Mouse (Mus musculus) granulocyte monocyte progenitor cell, adult 5-6 weeks (primary cell): Measurements from ENCODE around the gene Ankrd34a. TPM values are rescaled to one million over a fixed set of nuclear protein-coding genes. Genes with fewer than 3 reads are reported as not detected.
"Not testable (repeated sequence)": the region's sequence is repeated elsewhere in the genome, so short reads cannot be mapped to it uniquely, and the experiment has no call there.

Experiments used
- ATAC-seq: replicated peaks from 2 replicates; pipeline ENCODE4 v1.8.0; 2016; ENCODE audit warnings: mild to moderate bottlenecking, moderate TSS enrichment, inconsistent platforms; ENCODE audit not compliant: poor library complexity, severe bottlenecking
- total RNA-seq, 2 experiments: library from RNA; stranded (forward) in 1 of 2; stranded (reverse) in 1 of 2; fragments of 200-712, 200-1000 nt in 1 of 2; fragments of >200 nt in 1 of 2; fragmentation: Nextera tagmentation in 1 of 2; gene quantifications; 2 replicates each; pipeline ENCODE4 v1.2.3; 2014 to 2017

Ankrd34a gene
- total RNA-seq, 2 experiments from 2014 or later: not detected

DNA sequence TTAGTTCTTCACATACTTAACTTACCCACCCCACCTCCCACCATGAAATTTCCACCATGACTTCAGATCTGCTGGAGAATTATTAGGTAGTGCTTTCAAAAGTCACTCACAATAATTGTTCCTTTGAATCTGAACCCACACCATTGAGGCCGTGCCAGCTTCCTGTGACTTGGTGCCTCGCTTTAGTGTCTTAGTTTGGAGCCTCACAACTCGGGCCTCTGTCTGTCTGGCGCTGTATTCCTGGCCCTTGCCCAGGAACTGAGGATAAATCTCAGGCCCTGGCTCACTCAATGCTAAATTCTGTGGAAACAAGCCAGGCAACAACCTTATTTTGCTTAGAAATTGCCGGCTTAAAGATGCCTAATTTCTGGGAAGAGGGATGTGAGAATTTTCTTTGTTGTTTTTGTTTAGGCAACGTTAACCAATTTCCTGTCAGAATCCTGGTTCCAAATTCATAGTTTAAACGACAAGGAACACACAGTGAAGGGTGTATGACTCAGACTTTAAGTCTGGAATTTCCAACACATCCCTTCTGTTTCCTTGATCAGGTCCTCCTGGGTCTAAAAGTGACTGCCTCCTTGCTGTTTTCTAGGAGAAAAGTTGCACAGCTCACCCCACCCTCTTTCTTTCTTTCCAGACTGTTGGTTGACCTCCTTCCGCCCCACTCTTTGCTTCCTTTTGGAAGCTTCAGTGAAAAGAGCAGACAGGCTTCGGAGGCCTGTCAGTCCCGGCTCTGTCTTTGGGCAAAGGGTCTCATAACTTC lies 5.7 kb downstream of the Ankrd34a start:
- no peak for ATAC-seq

DNA sequence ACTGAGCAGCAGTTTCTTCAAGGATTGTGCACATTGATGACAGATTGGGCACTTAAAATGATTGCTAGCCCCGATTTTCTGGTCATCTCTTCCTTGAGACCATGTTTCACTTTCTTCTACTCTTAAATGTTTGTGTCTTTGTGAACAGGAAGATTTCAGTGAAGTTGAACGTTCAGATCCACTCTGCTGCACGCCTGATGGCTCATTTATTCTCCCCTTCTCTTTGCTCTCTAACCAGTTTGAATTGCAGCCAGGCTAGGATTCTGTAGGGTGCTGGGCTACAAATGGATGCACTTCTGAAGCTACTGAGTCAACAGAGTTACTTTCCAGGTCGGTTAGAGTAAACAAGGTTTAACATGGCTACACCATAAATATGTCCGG lies 6.3 kb downstream of the Ankrd34a start:
- ATAC-seq: no peak

GRCm38 (mm10) chr3:96603311-96603710 lies 6.9 kb downstream of the Ankrd34a start:
- ATAC-seq: no peak

- ATAC-seq: not testable (repeated sequence)
Measured at GRCm38 (mm10) chr3:96606007-96606406, 9.6 kb downstream of the Ankrd34a start.

- ATAC-seq: no peak
Measured at GRCm38 (mm10) chr3:96606618-96607017, 10.2 kb downstream of the Ankrd34a start.

DNA sequence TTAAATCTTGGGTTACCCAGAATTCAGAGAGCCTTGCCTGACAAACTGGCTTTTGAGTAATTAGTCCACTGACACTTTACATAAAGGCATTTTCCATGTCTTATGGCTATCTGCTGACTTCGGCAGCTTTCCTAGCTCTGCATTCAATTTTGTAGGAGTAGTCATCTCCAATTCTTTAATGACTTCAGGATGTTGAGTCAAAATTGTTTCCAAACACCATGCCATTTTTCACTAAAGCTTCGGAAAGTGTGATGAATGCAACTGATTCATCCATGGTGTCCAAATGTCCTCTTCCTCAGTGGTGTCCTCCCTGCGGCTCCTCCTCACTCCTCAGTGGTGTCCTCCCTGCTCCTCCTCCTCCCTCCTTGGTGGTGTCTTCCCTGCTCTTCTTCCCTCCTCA lies 21.5 kb downstream of the Ankrd34a start:
- ATAC-seq: no peak

DNA sequence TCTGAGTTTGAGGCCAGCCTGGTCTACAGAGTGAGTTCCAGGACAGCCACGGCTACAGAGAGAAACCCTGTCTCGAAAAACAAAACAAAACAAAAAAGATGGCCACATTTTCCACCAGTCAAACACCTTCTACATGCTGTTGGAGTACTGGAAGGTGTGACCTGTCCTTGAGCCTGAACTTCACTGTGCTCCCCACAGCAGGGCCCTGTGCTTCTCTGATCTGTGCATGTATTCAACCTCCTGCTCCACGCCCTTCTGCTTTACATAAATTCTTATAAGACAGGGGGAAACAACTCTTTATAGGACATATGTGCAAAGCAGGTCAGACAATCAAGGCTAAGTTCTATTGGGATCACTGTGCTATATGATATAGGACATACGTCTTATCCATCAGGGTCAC lies 26.8 kb downstream of the Ankrd34a start:
- no peak for ATAC-seq

DNA sequence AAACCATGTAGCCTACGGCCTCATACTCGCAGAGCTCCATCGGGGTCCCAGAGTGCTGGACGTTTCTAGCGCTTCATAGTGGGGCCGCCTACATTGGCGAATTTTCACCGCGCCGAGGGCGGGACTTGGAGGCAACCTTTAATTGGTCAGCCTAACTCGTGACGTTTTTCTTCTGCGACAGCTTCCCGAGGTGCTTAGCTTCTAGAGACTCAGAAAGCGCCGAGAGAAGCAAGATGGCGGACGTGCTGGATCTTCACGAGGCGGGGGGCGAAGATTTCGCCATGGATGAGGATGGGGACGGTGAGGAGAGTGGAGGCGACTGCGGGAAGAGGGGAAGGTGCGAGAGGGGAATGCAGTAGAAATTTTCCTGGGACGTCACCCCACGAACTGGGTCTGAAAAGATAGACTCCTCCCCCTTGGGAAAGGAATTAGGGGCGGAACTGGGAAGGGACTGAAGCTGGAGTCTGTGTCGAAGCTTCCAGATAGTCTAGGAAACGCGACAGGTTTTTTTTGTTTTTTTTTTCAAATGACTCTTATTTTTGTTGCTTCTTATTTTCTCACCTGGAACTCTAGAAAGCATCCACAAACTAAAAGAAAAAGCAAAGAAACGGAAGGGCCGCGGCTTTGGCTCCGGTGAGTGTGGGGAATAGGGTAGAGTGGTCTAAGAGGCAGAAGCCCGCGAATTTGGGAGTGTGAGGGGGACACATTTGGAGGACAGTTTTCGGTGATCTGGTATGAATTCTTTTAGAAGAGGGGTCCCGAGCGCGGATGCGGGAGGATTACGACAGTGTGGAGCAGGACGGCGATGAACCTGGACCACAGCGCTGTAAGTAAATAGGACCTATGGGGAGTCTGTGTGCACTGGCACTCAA lies 33.5 kb downstream of the Ankrd34a start, which contains the start of gene Rbm8a:
Gene Rbm8a, plus strand, starts transcription at position 205 of the 872 bp plus-strand sequence.
- peak; percentile 99 for ATAC-seq

GRCm38 (mm10) chr3:96632058-96632457 lies 35.6 kb downstream of the Ankrd34a start:
- ATAC-seq: no peak

GRCm38 (mm10) chr3:96634015-96634414 lies 37.6 kb downstream of the Ankrd34a start:
- ATAC-seq: no peak

DNA sequence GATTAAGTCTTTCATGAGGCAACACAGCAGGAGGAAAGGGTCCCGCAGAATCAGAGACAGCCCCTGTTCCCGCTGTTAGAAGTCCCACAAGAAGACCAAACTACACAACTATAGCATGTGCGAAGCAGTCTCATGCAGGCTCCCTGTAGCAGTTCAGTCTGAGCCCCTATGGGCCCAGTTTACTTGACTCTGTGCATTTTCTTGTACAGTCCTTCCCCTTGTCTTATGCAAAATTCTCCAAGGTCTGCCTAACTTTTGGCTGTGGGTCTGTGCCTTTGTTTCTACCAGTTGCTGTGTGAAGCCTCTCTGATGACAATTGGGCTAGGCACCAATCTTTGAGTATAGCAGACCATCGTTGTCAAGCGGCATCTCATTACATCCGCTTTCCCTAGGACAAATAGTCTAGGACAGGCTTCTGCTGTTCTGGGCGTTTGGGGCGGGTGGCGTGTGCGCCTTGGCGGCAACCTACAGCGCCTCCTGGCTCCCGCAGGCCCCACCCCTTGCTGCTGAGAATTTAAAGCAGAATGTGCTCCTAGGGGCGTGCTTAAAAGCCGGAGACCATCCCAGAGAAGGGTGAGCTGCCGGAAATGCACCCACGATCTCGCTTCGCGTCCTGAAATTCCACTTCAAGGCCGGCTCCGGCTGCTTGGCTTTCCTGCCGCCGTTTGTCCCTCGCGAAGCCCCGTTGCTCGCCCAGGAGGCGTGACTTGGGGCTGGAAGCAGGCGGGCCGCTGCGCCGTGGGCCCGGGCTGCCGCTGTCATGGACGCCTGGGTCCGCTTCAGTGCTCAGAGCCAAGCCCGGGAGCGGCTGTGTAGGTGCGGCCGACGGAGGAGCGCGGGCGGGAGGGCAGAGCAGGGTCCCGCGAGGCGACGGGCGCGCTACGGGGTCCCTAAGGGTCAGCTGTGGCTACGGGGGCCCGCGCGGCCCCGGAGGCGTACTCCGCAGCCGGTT lies 38.8 kb downstream of the Ankrd34a start, which contains the start of the genes Pex11b and Gm42957:
Gene Pex11b, plus strand, starts transcription at position 449 of the 952 bp plus-strand sequence.
Gene Gm42957, plus strand, starts transcription at position 547 of the 952 bp plus-strand sequence.
- ATAC-seq: peak; percentile 88

DNA sequence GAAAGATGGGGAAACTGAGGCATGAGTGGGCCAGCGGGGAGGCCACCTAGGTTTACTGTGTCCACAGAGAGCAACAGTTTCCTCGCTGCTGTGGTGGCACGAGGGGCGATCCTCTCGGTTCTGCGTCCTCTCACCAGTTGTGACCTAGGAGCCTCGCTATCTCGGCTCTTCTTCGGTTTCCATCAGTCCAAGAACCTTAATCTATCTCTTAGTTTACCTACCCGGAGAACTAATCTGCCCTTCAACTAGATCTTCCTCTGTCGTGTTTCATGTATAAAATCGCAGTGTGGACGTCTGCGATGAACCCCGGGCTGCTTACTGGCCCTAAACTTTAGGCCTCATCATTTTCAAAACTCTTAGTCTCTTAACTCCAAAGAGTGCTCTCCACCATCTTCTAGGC lies 39.5 kb downstream of the Ankrd34a start:
- no peak for ATAC-seq

DNA sequence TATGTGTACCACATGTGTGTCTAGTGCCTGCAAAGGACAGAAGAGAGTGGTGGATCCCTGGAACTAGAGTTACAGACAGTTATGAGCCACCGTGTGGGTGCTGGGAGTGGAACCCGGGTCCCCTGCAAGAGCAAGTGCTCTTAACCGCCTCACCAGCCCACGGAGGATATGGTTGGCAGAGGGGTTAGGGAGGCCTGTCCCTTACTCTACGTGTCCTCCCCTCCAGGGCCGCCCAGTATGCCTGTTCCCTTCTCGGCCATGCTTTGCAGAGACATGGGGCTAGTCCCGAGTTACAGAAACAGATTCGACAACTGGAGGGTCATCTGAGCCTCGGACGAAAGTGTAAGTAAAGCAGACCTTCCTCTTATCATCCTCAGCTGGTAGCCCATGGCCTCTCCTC lies 40.0 kb downstream of the Ankrd34a start:
- ATAC-seq: no peak

GRCm38 (mm10) chr3:96639219-96639618 lies 42.8 kb downstream of the Ankrd34a start:
- peak; percentile 50 for ATAC-seq

- 0 out of 2 replicates have a peak, but pooled peaks have one; percentile 33 for ATAC-seq
Measured at GRCm38 (mm10) chr3:96645018-96645649, 48.7 kb downstream of the Ankrd34a start, which contains the start of gene Itga10. Gene Itga10 (plus strand): TSS chr3:96645584.

- ATAC-seq: no peak
Measured at GRCm38 (mm10) chr3:96647365-96647764, 50.9 kb downstream of the Ankrd34a start.
